Mouse (Mus musculus): ENCODE measurements around the gene Ntpcr.
A peak's percentile ranks its signal among the peaks of the same experiment; 100 is the strongest.

DNA sequence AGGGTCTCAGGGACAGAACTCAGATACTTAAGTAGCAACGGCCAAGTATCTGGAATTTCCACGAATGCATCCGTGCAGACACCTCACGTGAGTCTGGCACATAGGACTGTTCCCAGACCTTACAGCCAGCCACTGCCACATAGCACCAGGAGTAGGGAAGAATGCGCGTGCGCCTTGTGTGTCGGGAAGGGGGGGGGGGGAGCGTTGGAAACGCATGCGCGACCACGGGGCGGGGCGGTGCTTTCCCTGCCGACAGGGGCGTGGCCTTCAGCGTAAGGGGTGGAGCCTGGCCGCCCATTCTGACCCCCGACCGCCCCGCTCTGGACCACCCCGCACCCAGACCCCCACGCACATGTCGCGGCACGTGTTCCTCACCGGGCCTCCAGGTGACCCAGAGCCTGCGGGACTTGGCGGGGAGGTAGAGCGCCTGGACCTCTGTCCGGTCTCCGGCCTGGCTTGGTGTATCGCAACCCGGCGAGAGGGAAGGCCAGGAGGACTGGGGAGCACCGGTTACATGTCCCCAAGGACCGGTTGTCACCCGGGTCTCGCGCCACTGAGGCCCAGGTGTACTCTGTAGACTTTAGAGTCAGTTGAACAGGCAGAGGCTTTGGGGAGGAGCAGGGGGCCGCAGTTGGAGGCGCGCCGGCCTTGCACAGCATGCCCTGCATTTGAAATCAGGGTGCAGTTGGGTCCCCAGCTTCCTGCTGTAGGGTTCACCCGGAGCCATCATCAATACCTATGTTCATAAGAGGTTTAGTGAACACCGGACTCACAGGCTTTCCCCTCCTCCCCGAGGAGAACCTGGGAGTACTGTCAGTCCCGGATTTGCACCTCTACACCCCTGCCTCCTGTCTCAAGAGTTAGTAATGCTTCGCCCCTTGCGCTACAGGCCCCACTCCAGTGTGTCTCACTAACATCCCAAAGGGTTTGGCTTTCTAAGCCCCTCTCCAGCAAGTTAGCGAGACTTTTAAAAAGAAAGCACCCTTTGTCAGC, 4.5 kb downstream of the Ntpcr start:
- TF ChIP-seq CTCF (IDR thresholded peaks at IDR 0.05; ENCODE audit: low read depth) (peak; percentile 18; the same call in 1 of the 2 replicates), EP300 (optimal IDR thresholded peaks at IDR 0.05) (no peak)
